Mouse (Mus musculus): ENCODE measurements at regions not wholly inside any gene's neighbourhood (a gene's known extent, or its start where the extent isn't known, plus 50 kb on each side); places are given as distances from the start of the nearest gene placed in this dataset.

- TF ChIP-seq CTCF (IDR thresholded peaks at IDR 0.05) (no peak), POLR2A (IDR thresholded peaks at IDR 0.05; ENCODE audit: insufficient read depth, low read depth, low read length) (no peak)
Measured at GRCm38 (mm10) chr12:25244666-25245065, 147.7 kb upstream of the Id2 start.
